Mouse (Mus musculus) layer of hippocampus, adult 2 months (tissue): ENCODE measurements around the gene Tymp. TPM values are rescaled to one million over a fixed set of nuclear protein-coding genes. Genes with fewer than 3 reads are reported as not detected.

ENCODE experiments used
- DNase-seq, 2 experiments: peaks; one replicate each; pipeline ENCODE4 v3.0.0; 2022; ENCODE audit warnings: low spot score in 2 of 2
- H3K27ac ChIP-seq: fragments of 200-600 bp; 2 replicates; pipeline ENCODE4 v1.8.1; 2022
- H3K4me3 ChIP-seq: fragments of 200-600 bp; 2 replicates; pipeline ENCODE4 v1.8.1; 2022; ENCODE audit warnings: mild to moderate bottlenecking
- CTCF ChIP-seq: fragments of 200-600 bp; conservative IDR thresholded peaks from 2 replicates; pipeline ENCODE4 v1.8.1; 2022; ENCODE audit warnings: antibody characterized with exemption, mild to moderate bottlenecking, moderate library complexity
- total RNA-seq, 2 experiments: library from RNA; stranded (reverse); gene quantifications; 2 replicates each; pipeline ENCODE4 v1.2.3; 2021

The Tymp gene
- total RNA-seq, 2 experiments from 2014 or later, result 1.3 TPM

- DNase-seq, result no peak
- Histone ChIP-seq H3K4me3 (no peak within 1 kb of the TSS), H3K27ac (no peak within 1 kb of the TSS)
- TF ChIP-seq CTCF, result no peak
These were observed 7.8 kb upstream of the Tymp start, which contains the start of gene Klhdc7b for GRCm38 (mm10) chr15:89384617-89385016. TSS of gene Klhdc7b (plus strand) at chr15:89384917.

GRCm38 (mm10) chr15:89379429-89379828, 2.6 kb upstream of the Tymp start:
- Histone ChIP-seq H3K4me3 (peak overlapping the region; percentile 59), H3K27ac (peak overlapping the region; percentile 77)
- DNase-seq, result no peak
- TF ChIP-seq CTCF, result no peak

GRCm38 (mm10) chr15:89378831-89379401, 2.1 kb upstream of the Tymp start, which contains the start of gene Odf3b:
TSS of gene Odf3b (minus strand) at chr15:89379282.
- Histone ChIP-seq H3K4me3 (peak within 1 kb of the TSS; percentile 59), H3K27ac (peak within 1 kb of the TSS; percentile 77)
- no peak for DNase-seq
- TF ChIP-seq CTCF, result no peak

- H3K27ac ChIP-seq, result peak overlapping the region; percentile 77
- peak overlapping the region; percentile 59 for H3K4me3 ChIP-seq
- TF ChIP-seq CTCF, result no peak
- no peak for DNase-seq
These were observed 1.3 kb upstream of the Tymp start for GRCm38 (mm10) chr15:89377938-89378828.

- no peak overlapping the region for H3K4me3 ChIP-seq
- no peak overlapping the region for H3K27ac ChIP-seq
- no peak for TF ChIP-seq CTCF
These were observed 523 bp upstream of the Tymp start for GRCm38 (mm10) chr15:89377362-89377761.

GRCm38 (mm10) chr15:89376040-89376439, 799 bp downstream of the Tymp start:
- no peak for DNase-seq
- no peak overlapping the region for H3K4me3 ChIP-seq
- TF ChIP-seq CTCF, result no peak
- no peak overlapping the region for H3K27ac ChIP-seq

More at GRCm38 (mm10) chr15:89377362-89377761, 523 bp upstream of the Tymp start:
- no peak for DNase-seq

GRCm38 (mm10) chr15:89374801-89375534, 1.9 kb downstream of the Tymp start:
- no peak for TF ChIP-seq CTCF
- no peak for DNase-seq
- Histone ChIP-seq H3K27ac (0 out of 2 replicates have a peak overlapping the region, but pooled peaks have one; percentile 99), H3K4me3 (no peak overlapping the region)

GRCm38 (mm10) chr15:89374340-89374739, 2.5 kb downstream of the Tymp start:
- DNase-seq, result no peak
- no peak for TF ChIP-seq CTCF
- Histone ChIP-seq H3K27ac (peak overlapping the region; percentile 99), H3K4me3 (peak overlapping the region; percentile 71)

- DNase-seq, result peak; percentile 87 to 96
- peak; percentile 91 for TF ChIP-seq CTCF
- Histone ChIP-seq H3K27ac (peak within 1 kb of the TSS; percentile 99), H3K4me3 (peak within 1 kb of the TSS; percentile 71)
These were observed 3.0 kb downstream of the Tymp start, which contains the start of gene Sco2 for GRCm38 (mm10) chr15:89373762-89374248. TSS of gene Sco2 (minus strand) at chr15:89373846.

- Histone ChIP-seq H3K4me3 (peak overlapping the region; percentile 71), H3K27ac (peak overlapping the region; percentile 99)
- peak; percentile 76 to 83 for DNase-seq
- TF ChIP-seq CTCF, result peak; percentile 77
These were observed 3.6 kb downstream of the Tymp start for GRCm38 (mm10) chr15:89373027-89373761.

GRCm38 (mm10) chr15:89372536-89372935, 4.3 kb downstream of the Tymp start:
- no peak for DNase-seq
- Histone ChIP-seq H3K4me3 (peak overlapping the region; percentile 71), H3K27ac (peak overlapping the region; percentile 99; the same call in 1 of the 2 replicates)
- TF ChIP-seq CTCF, result no peak

GRCm38 (mm10) chr15:89372068-89372467, 4.8 kb downstream of the Tymp start:
- no peak for DNase-seq
- no peak for TF ChIP-seq CTCF
- no peak overlapping the region for H3K27ac ChIP-seq
- H3K4me3 ChIP-seq, result no peak overlapping the region
